10 mouse cellular contexts compared by ENCODE assay signal in genomic region chr10:118758825-118759471, GRCm38 (mm10).
DNase-seq lines count a peak whose midpoint lies in the region; ATAC-seq lines count a peak whose summit lies in the region.
"Had no signal": no experiment of that assay in that cellular context is flagged by ENCODE, and none has a peak within 500 bp of the region (broad histone marks: within the 10 kb centered on the region; RNA-seq: fewer than 3 reads in every experiment).

No protein-coding gene starts in this region.

- no peaks in the 10 kb centered on the region for H3K9me3 ChIP-seq in intestine, embryonic 15.5 days

- peak; percentile 41 for DNase-seq in kidney, adult 18-20 months
- DNase-seq in kidney, postnatal 10 days, result no peak
- DNase-seq in T-cell, adult 2 months (ENCODE audit: low spot score), result peak; percentile 32
- peak; percentile 78 to 84 for DNase-seq in cerebellum, postnatal 10 days
- peak; percentile 64 to 65 for DNase-seq in heart, postnatal 36 days
- peak; percentile 66 for DNase-seq in ovary, postnatal 36 days (ENCODE audit: low spot score)
- no peak for DNase-seq in spleen, postnatal 36 days (ENCODE audit: low spot score in 2 of 2)

- 88% methylated on average over 18 of the region's 18 CpGs for WGBS in intestine, embryonic 15.5 days

- H3K4me3 ChIP-seq in intestine, embryonic 15.5 days (replicated peaks), result no peak overlapping the region
- H3K4me3 ChIP-seq: erythroblast, embryonic 14.5 days had no signal

- no peak for ATAC-seq in intestine, embryonic 15.5 days

- H3K27me3 ChIP-seq in intestine, embryonic 15.5 days (replicated peaks), result no peaks in the 10 kb centered on the region

- intact Hi-C loops in heart, postnatal 36 days (cut with DNase I), result loop anchor here (5.0 kb wide), 2 partner anchors 47 to 108 kb away; no protein-coding TSS in a partner anchor

- peaks cover 11% of the 10 kb centered on the region for H3K4me1 ChIP-seq in intestine, embryonic 15.5 days (replicated peaks)

- H3K36me3 ChIP-seq in intestine, embryonic 15.5 days, result no peaks in the 10 kb centered on the region

- H3K27ac ChIP-seq in intestine, embryonic 15.5 days, result no peak overlapping the region
- H3K27ac ChIP-seq: macrophage had no signal

- no peak overlapping the region for H3K9ac ChIP-seq in intestine, embryonic 15.5 days

- H3K4me2 ChIP-seq in intestine, embryonic 15.5 days (replicated peaks), result no peak overlapping the region

Comparison
In these comparisons a context has a peak if more than half of its experiments do, and no peak if none do; other contexts are left out.
1. DNase-seq: peak in kidney, adult 18-20 months (single experiment), T-cell, adult 2 months (single experiment), cerebellum, postnatal 10 days (2 of 2), heart, postnatal 36 days (2 of 2) and ovary, postnatal 36 days (single experiment); none in kidney, postnatal 10 days (single experiment) and spleen, postnatal 36 days (0 of 2).